Mouse (Mus musculus) cerebellum, adult 2 months (tissue): ENCODE data around the gene 4933415A04Rik.

Experiments
- CTCF ChIP-seq: fragments of 200-500 bp; IDR thresholded peaks from 2 replicates; pipeline ENCODE4 v1.5.1; 2011; ENCODE audit warnings: low read depth, mild to moderate bottlenecking, control low read depth, low read length, moderate library complexity, borderline replicate concordance; ENCODE audit not compliant: insufficient read depth
- POLR2A ChIP-seq: fragments of 200-500 bp; IDR thresholded peaks from 2 replicates; pipeline ENCODE4 v1.6.1; 2011; ENCODE audit warnings: low read length, control low read depth, borderline replicate concordance; ENCODE audit not compliant: insufficient read depth

- peak; percentile 68 for TF ChIP-seq CTCF
- TF ChIP-seq POLR2A, result no peak
Measured at GRCm38 (mm10) chr11:43586324-43587090, at the start of gene 4933415A04Rik.
